Mouse (Mus musculus) heart, embryonic 16.5 days (tissue): ENCODE results near the gene Dcaf15. TPM values are rescaled to one million over a fixed set of nuclear protein-coding genes. Genes with fewer than 3 reads are reported as not detected.

Experiments used
- microRNA counts: library from miRNA; unstranded; fragments of <30 nt; microRNA quantifications from one replicate; lab custom pipeline; 2016
- microRNA-seq: library from miRNA; unstranded; fragments of <30 nt; microRNA quantifications from one replicate; pipeline ENCODE4, GENCODE M21; 2017
- polyA plus RNA-seq: library from polyadenylated mRNA; unstranded; fragments of >200 nt; fragmentation: Nextera tagmentation; extraction: Ambion mirVana; gene quantifications from 2 replicates; pipeline ENCODE4 v1.2.1, GENCODE M21; 2015

Gene Dcaf15
- polyA plus RNA-seq, 1 experiment from 2014 or later: 5.4 TPM

MicroRNAs encoded within 50 kb of the gene (microRNA counts, 519-probe panel; counts per million panel counts)
- microRNA mmu-miR-709 (lab: Ali Mortazavi, UCI): 2,299 counts per million, percentile 45 among the panel's probes with 10 or more counts

Small RNA genes within 50 kb of the gene (microRNA-seq; reads per million reads assigned to microRNA genes)
- not detected for gene Mir709

Other genes starting within 250 kb of the Dcaf15 start
- 8.3 and 8.7 TPM in 2 replicates for gene Adgrl1, start 204.7 kb downstream of the Dcaf15 start, polyA plus RNA-seq
- 1.0 and 1.2 TPM in 2 replicates for gene Gm10644, start 149.6 kb downstream of the Dcaf15 start, polyA plus RNA-seq
- gene Asf1b, start 149.3 kb downstream of the Dcaf15 start, polyA plus RNA-seq: 65.2 and 69.1 TPM in 2 replicates
- gene Prkaca, start 131.8 kb downstream of the Dcaf15 start, polyA plus RNA-seq: 258 and 282 TPM in 2 replicates
- 5.4 and 6.0 TPM in 2 replicates for gene Samd1, start 107.1 kb downstream of the Dcaf15 start, polyA plus RNA-seq
- 0.89 and 1.1 TPM in 2 replicates for gene 1700067K01Rik, start 103.3 kb downstream of the Dcaf15 start, polyA plus RNA-seq
- 0.21 and 0.49 TPM in 2 replicates for gene 2210011C24Rik, start 92.6 kb downstream of the Dcaf15 start, polyA plus RNA-seq
- 1.5 and 2.7 TPM in 2 replicates for gene Palm3, start 83.3 kb downstream of the Dcaf15 start, polyA plus RNA-seq
- 6.0 and 6.5 TPM in 2 replicates for gene Il27ra, start 62.2 kb downstream of the Dcaf15 start, polyA plus RNA-seq
- 0.24 TPM in 1 of 2 replicates, not detected in the other for gene Rln3, start 59.8 kb downstream of the Dcaf15 start, polyA plus RNA-seq
- gene Gm10643, start 39.6 kb downstream of the Dcaf15 start, polyA plus RNA-seq: 0.95 and 1.2 TPM in 2 replicates
- 5.9 and 6.4 TPM in 2 replicates for gene Rfx1, start 37.9 kb downstream of the Dcaf15 start, polyA plus RNA-seq
- 0.17 and 0.37 TPM in 2 replicates for gene Podnl1, start 21.2 kb upstream of the Dcaf15 start, polyA plus RNA-seq
- 14.8 and 15.4 TPM in 2 replicates for gene Cc2d1a, start 43.2 kb upstream of the Dcaf15 start, polyA plus RNA-seq
- 1.2 and 1.3 TPM in 2 replicates for gene 4930432K21Rik, start 43.3 kb upstream of the Dcaf15 start, polyA plus RNA-seq
- 1.5 and 1.6 TPM in 2 replicates for gene Nanos3, start 80.4 kb upstream of the Dcaf15 start, polyA plus RNA-seq
- gene Zswim4, start 132.3 kb upstream of the Dcaf15 start, polyA plus RNA-seq: 8.4 and 9.9 TPM in 2 replicates
- 297 and 311 TPM in 2 replicates for gene D8Ertd738e, start 145.0 kb upstream of the Dcaf15 start, polyA plus RNA-seq
- gene Mri1, start 152.6 kb upstream of the Dcaf15 start, polyA plus RNA-seq: 45.0 and 46.2 TPM in 2 replicates
- gene Ccdc130, start 165.6 kb upstream of the Dcaf15 start, polyA plus RNA-seq: 14.9 and 19.4 TPM in 2 replicates